Mouse (Mus musculus) layer of hippocampus, adult 9-10 months (tissue): ENCODE data around the gene Lrmda.

Experiments used
- DNase-seq: peaks from one replicate; pipeline ENCODE4 v3.0.0; 2022; ENCODE audit warnings: low spot score

Lrmda gene

GRCm38 (mm10) chr14:22807324-22807723, 787.8 kb downstream of the Lrmda start:
- no peak for DNase-seq

DNA sequence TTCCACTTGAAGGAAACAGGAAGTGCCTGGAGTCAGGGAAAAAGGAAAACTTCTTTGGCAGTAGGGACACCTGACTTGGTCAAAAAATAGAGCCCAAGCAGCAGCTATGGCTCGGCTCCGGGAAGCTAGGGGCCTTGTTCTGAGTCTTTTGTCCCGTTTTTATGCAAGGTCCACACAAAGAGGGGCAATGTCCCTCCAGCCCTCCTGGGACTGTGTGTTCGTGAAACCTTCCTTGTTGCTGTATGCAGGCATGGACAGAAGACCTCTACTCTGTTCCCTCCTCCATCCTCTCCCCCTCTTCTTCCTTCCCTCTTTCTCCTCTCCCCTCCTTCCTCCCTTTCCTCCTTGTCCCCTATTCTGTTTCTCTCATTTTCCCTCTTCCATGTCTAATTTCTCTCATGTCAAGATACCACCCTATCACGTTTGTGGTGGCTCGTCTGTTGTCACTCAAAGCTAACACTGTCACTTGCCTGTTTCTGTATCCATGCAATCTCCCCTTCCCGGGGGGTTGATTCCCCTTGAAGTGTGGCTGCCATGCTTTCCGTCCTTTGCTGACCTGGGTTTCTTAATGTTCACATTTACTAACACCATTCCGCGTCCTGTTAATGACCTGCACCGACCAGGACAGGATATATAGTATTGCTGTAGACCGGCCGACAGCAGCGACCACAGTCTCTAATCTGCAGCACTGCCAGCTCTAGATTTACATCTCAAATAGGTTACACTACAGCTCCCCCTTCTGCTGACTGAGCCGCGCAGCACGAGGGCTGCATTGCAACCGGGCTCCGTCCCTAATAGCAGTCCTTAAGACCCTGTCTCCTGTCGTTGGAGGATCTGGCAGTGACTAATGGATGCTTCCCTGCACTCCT, 788.4 kb downstream of the Lrmda start:
- DNase-seq = peak; percentile 76

DNA sequence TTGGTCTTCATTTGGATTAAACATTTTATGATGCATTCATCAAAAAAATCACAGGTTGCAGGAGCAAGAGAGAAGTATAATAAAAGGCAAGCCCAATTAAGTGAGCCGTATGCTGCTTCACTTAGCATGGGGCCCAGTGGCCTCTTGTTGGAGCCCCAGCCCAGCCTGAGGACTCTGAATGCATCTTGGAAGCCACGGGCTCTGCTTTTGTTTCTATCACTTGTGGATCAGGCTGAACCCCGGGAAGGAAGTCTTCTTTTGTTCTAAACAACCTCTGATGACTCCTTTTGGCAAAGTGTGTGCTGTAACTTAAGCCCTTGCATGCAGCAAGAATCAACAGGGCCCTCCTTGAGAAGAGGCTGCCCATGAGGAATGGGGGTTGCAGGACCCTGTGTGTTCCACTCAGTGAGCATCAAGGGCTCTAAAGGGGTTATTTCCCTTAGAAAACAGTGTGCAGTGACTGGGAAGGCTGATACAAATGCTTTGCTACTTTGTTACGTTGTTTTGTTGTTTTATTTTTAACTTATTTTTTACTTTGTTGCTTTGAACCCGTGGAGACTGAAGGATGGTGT, 789.2 kb downstream of the Lrmda start:
- DNase-seq = no peak

DNA sequence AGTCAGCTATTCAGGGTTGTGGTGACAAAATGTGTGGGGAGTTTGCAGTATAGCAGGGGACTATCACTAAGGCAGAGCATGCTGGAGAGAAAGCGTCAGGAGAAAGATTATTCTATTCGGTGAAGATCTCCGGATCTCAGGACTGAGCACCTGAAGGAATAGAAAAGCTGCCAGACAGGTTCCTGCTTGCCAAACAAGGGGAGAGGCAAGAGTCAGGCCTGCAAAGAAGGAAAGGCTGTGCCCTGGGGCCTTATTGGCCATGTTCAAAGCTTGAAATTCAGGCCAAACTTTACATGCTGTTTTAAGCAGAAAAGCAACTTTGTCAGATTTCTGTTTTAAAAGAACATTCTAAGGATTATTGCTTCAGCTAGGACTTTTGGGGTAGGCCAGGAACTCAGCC, 789.7 kb downstream of the Lrmda start:
- DNase-seq = no peak

GRCm38 (mm10) chr14:22810531-22810930, 791.0 kb downstream of the Lrmda start:
- no peak for DNase-seq

GRCm38 (mm10) chr14:22812824-22813223, 793.3 kb downstream of the Lrmda start:
- DNase-seq = no peak

DNA sequence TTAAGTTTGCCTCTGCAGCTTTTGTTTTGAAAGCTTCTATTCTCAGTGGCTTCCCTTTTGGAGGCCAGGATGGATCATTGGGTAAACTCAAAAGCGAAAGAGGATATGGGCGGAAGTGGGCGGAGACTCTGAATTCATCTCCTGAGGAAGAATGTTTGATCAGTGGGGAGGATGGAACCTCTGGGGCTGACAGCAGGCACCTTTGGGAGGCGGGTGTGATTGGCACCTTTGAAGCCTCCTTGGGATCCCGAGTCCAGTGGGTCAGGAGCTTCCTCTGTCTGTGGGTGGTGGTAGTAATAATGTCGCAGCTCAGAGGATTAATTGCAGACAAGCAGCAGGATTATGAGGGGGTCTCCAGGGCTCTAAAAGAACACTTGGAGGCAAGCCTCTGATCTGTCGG, 793.9 kb downstream of the Lrmda start:
- no peak for DNase-seq

DNA sequence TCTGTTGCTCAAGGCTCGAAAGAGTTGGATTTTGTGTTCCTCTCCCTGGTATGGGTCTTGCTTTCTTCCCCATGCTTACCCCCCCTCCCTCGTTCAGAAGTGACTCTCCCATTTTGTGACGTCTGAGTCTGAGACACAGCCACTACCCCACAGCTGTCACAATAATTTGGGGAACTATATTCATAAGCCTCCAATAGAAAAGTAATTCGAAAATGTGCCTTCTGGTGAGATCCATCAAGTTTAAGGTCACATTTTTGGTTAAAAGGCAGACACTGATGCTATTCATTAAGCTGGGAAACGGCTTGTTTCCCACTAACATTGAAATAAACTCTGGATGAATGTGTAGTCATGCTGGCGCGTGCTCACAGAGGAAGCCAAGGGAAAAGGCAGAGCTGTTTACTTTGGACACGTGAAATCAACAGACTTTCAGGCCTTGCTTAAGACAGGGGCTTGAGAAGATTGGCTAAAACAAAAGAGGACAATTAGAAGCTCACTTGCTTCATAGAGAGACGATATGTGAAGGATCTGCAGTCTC, 795.4 kb downstream of the Lrmda start:
- DNase-seq = no peak

GRCm38 (mm10) chr14:22817346-22818201, 798.1 kb downstream of the Lrmda start:
- no peak for DNase-seq

GRCm38 (mm10) chr14:22818202-22818530, 798.7 kb downstream of the Lrmda start:
- DNase-seq = no peak

GRCm38 (mm10) chr14:22822942-22823341, 803.4 kb downstream of the Lrmda start:
- no peak for DNase-seq

- no peak for DNase-seq
These were observed 807.3 kb downstream of the Lrmda start for GRCm38 (mm10) chr14:22826825-22827224.

DNA sequence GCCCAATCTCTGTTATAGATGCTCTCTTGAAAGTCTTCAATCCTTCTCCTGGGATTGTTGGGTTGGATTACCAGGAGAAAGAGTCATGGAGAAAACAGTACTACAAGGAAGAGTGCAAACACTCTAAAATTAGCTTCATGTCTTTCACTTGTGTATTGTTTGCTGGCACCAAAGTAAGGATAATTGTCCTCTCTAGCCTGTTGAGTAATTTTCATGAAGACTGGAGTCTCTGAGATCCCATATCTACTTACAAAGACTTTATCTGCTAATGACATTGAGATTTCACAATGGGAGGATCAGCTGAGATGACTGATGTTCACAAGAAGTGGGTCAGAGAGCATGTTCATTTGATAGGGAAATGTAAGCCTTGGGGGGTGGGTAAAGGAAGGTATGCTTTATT, 817.5 kb downstream of the Lrmda start:
- DNase-seq = no peak

- no peak for DNase-seq
These were observed 821.6 kb downstream of the Lrmda start for GRCm38 (mm10) chr14:22841136-22841535.

DNA sequence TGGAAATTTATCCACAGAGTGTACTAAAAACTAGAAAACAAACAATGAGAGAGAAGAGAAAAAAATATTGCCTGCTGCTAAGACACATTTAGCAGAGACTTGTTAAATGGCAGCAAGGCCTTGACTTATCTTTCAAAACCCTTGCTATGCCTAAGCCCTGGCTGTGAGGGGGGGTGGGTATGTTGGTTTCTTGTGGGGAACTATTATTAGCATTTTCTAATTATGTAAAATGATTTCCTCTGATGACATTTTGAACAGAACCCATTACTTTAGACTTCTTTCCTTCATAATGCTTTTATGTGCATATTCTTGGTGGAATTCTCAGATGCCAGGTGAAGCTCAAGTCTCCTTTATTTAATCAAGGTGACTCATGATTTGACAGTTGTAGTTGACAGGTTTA, 824.5 kb downstream of the Lrmda start:
- no peak for DNase-seq

DNA sequence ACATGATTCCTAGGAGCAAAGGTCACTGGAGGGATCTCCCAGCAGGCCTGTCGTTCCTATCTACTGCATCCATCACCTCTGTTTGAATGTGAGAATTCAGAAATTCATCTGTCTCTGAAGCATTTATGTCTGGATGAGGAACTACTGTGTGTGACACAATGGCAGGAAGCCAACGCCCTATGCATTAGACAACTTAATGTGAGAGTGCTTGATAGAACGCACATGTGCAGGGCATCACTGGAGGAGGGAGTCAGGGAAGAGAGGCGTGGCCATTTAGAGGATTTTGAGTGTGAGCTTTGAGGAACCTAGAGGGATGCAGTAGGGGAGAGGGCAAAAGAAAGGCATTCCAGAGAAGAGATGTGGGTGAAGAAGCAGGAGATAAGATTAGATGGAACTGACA, 825.9 kb downstream of the Lrmda start:
- no peak for DNase-seq

DNA sequence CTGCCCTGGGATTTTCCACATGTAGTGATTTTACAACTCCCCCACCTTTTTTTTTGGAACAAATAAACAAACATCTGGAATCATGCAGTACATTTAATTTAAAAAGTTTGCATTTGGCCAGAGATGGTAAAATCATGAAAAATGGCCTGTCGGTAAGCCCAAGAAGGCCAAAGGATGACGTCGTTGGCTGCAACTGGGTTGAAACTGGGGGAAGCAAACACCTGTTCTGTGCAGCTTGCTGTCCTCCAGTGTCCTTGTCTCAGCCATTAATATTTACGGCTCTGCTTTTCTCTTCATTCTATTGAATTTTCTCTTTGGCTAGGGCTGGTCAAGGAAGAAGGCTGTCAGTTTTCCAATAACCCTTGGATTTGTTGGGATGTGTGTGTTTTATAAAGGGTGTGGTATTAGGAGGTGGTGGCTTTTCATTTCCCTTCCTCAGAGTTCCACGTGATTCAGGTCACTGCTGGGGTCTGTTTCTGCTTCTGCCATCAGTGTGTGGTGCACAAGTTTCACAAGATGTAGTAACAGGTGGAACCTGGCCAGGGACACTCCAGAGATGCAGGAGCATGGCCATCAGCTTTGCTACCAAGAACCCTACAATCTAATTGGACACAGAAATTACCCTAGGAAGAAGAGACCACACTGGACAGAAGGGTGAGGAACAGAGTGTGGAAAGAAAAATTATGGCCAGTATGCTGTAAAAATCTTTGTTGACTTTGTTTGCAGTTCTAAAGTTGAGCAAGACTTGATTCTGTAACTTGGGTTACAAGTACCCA, 827.7 kb downstream of the Lrmda start:
- no peak for DNase-seq

DNA sequence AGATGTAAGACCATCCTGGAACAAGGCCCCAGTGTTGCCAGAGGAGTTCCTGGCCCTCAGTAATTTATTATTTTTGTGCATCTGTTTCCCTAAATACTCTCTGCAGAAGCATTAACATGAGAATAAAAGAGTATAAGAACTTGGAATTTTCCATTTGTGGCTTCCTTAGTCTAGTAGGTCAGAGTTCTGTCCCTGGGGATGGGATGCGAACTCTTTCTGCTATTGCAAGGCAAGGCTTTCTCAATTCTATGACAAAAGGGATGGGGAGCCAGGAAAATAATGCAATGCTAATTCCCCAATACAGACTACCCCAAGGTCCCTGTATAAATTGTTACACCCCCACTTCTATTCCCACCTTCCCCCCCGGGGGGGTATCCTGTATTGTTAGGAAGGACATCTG, 829.6 kb downstream of the Lrmda start:
- DNase-seq = no peak

DNA sequence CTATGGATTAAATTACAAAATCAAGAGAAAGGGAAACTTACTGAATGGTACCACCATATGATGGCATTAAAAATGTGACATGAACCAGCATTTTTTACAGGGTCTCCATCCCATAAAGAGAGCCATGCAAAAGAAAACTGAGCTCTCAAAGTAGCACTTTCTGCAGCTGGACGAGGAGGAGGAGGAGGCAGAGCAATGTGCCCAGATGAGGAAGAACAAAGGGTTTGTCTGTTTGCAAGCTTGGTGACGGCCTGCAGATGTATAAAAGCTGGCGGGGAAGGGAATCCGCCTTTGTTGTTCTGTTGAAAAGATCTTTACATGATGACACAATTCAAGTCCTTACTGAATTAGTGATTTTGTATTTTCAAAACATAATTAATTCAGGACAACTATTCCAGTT, 841.1 kb downstream of the Lrmda start:
- DNase-seq = no peak

DNA sequence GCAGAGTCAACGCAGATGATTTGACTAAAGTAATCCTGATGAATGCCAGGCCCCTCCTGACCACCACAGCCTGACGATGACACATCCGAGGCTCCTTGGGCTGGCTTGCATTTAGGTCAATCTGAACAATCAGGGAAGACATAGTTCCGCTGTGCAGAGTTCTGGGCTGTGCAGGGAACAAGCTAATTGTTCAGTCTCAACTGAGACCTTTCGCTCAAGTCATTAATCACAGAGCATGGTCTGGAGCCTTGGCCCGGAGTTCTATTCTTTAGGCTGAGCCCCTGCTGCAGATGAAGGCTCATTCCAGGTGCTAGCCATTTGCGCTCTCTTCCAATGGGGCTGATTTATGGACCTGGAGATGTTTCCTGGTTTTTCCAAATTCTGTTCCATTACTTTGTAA, 844.6 kb downstream of the Lrmda start:
- no peak for DNase-seq

- no peak for DNase-seq
These were observed 855.1 kb downstream of the Lrmda start for GRCm38 (mm10) chr14:22874584-22874983.

GRCm38 (mm10) chr14:22887182-22887581, 867.7 kb downstream of the Lrmda start:
- DNase-seq = no peak
